Mouse (Mus musculus): Measurements from ENCODE around the gene Hddc3.
"Not testable (repeated sequence)": the region's sequence is repeated elsewhere in the genome, so short reads cannot be mapped to it uniquely, and the experiment has no call there.

Gene Hddc3

DNA sequence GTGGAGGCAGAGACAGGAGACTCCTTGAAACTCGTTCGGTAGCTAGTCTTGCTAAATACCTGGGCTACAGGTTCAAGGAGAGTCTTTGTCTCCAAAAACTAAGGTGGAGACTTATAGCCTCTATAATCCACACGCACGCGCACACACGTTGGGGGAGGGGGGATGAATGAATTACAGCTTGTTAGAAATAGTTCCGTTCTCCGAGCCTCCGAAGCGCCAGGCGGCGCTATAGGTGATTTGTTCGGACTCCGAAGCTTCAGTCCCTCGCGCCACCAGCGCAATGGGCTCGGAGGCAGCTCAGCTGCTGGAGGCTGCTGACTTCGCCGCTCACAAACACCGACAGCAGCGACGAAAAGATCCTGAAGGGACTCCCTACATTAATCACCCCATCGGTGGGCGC is at the start of gene Hddc3:
Gene Hddc3 (plus strand): TSS at position 247 of the 400 bp plus-strand sequence.
- peak; percentile 96 to 98 for DNase-seq

DNA sequence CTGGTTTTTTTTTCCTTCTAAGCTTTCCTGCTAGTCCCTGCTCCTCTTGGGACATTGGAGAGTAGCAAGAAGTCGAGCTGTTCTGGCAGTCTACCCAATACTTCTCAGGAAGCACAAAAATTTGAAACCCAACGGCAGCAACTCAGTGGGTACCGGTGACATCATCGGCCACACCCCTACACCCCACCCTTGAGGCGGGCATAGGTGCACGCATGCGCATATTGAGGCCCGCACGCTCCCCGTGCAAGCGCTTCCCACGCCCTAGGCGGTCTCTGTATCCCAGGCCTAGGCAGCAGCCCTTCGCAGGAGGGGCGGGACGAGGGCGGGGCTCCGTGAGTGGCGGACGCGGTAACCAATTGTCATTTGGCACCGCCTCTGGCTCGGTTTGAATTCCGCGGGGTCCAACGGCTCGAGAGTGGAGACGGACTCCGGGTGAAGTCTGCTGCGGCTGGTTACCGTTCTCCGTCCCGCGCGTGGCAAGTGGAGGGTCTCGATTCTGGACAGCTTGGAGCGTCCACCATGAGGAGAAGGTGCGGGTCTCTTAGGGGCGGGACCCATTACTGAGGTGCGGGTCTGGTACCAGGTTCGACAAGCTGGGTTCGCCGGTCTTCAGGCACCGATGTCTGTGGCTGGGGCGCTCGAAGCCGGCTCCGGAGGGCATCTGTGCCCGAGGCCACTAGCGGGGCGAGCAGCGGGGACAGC is 48.7 kb upstream of the Hddc3 start, which contains the start of gene Prc1:
Gene Prc1 (plus strand): TSS at position 389 of the 702 bp plus-strand sequence.
- peak; percentile 96 to 99 for DNase-seq

DNA sequence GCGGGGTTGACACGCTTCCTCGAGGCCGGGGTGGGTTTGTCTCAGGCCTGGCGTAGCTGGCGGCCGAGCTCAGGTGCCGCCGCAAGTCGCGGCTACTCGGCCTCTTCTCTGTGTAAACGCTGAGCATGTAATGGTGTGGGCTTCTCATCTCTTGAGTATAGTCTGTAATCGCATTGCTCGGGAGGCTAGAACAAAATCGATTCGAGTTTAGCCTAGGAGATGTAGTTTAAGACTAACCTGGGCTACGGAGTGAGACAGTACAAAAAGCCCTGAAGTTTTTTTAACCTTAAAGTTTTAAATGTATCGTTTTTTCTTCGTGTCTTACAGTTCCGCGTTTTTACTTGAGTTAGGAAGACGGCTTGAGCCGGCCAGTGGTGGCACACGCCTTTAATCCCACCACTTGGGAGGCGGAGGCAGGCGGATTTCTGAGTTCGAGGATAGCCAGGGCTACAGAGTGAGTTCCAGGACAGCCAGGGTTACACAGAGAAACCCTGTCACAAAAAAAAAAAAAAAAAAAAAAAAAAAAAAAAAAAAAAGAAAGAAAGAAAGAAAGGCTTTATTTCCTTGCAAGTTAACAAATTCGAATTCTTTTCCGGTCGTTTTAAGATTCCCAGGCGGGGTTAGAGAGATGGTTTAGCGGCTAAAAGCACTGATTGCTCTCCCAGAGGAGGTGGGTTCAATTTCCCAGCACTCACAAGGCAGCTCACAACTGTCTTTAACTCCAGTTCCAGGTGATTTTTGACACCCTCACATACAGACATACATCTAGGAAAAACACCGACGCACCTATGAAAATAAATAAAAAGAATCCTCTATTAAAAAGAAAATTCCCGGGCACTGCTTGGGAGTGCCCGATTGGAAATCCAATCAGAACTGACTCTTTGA is 47.9 kb upstream of the Hddc3 start:
- DNase-seq, result no peak

DNA sequence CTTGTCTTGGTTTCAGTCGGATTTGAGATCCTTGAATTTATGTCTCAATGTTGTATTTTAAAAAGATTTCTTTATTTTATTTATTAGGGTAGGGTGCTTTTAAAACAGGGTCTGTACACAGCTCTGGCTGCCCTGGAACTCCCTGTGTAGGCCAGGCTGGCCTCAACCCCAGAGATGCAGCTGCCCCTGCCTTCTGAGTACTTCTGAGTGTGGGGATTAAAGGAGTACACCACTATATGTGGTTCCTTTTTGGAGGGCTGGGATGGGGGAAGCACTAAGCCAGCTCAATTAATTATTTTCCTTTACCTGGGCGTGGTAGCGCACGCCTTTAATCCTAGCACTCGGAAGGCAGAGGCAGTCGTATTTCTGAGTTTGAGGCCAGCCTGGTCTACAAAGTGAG is 46.4 kb upstream of the Hddc3 start:
- DNase-seq, result no peak

DNA sequence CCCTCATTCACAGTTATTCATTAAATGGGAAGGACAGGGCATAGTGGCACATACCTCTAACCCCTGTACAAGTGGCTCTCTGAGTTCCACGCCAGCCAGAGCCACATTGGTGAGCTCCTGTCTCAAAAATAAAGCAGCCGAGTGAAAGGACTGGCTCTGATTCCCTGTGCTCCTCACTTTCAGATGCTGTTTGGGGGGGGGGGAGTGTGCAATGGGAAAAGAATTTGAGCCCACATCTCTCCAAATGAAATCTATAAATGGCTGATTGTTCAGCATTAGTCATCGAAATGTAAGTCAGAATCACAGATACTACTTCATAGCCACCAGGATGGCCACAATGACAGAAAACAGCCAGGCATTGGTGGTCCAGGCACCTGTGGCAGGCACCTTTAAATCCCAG is 45.9 kb upstream of the Hddc3 start:
- DNase-seq, result no peak

DNA sequence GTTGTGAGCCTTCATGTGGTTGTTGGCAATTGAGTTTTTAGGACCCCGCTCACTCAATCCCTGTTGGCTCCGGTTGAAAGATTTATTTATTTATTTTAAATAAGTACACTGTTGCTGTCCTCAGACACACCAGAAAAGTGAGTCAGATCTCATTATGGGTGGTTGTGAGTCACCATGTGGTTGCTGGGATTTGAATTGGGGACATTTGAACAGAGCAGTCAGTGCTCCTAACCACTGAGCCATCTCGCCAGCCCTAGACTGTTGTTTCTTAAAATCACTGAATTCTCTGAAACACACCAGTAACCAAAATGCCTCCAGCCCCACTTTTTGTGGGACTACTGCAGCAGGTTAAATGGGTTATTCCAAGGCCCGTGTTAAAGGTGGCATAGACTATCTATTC is 44.1 kb upstream of the Hddc3 start:
- no peak for DNase-seq

DNA sequence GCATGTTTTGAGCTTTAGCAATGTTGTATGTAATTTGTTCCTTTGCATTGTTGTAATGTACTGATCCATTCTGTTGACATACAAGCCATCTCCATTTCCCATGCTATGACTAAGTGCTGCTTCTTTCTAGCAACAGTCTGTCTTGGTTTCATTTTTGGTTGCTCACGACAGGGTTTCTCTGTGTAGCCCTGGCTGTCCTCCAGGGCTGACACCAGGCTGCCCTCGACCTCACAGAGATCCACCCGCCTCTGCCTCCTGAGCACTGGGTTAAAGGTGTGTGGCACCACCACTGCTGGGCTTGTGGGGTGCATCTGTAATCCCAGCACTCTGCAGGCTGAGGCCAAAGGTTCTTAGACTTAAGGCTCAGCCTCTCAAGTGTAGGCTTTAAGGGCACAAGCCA is 43.3 kb upstream of the Hddc3 start:
- DNase-seq, result no peak

DNA sequence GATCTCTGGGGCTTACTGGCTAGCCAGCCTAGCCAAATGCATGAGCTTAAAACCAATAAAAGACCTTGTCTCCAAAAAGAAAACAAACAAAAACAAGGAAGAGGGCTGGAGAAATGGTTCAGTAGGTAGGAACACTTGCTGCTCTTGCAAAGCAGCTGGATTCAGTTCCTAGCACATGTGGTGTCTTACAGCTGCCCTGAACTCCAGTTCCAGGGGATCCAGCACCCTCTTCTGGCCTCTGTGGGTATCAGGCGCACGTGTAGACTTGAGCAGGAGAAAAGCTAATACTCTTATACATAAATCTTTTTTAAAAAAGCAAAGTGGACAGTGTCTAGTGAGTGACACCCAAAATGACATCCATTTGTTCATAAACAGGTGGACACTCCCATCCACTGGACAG is 41.4 kb upstream of the Hddc3 start:
- no peak for DNase-seq

DNA sequence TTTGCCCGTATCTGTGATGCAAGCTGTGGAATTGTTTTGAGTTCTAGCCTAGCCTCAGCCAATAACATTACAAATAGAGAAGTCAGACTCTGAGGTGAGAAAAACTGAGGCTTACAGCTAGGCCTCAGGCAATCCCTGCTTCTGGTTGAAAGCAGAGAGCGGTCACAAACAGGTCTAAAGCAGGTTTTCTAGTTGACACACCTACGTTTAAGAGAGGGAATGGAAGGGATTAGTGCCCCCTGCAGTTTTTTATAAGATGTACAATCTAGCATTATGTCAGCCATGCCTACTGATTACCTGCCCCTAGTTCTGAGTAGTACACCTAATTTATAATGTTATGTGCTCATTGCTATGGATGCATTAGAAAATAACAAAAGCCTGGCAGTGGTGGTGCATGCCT is 35.1 kb upstream of the Hddc3 start:
- no peak for DNase-seq

DNA sequence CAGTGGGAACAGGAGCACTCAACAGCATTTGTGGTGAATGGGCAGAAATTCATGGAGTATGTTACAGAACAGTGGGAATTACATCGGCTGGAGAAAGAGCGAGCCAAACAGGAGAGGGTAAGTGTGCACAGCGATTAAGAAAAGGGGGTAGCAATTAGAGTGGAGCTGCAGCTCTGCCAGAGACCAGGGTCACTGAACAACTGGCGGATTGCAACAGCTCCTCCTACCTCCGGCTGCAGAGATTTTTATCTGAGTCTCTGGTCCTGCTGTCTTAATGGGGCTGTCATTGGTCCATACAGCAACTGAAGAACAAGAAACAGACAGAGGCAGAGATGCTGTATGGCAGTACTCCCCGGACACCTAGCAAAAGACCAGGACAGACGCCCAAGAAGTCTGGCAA is 32.1 kb upstream of the Hddc3 start:
- no peak for DNase-seq

DNA sequence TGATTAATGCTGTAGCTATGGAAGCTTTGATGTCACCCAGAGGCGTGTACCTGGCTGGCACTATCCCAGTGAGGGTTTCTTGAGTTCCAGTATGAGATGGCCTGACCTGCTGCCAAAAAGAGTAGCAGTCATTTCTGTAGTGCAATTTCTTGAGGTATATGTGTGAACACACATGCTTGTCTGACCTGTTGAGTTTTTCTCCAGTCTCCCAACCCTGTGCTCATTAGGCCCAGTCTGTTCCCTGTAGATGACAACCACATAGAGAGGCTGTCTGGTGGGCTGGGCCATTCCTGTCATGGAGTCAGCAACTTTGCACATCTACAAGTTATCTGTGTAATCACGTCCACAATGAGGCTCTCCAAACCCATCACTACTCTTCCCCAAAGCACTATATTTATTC is 27.2 kb upstream of the Hddc3 start:
- no peak for DNase-seq

DNA sequence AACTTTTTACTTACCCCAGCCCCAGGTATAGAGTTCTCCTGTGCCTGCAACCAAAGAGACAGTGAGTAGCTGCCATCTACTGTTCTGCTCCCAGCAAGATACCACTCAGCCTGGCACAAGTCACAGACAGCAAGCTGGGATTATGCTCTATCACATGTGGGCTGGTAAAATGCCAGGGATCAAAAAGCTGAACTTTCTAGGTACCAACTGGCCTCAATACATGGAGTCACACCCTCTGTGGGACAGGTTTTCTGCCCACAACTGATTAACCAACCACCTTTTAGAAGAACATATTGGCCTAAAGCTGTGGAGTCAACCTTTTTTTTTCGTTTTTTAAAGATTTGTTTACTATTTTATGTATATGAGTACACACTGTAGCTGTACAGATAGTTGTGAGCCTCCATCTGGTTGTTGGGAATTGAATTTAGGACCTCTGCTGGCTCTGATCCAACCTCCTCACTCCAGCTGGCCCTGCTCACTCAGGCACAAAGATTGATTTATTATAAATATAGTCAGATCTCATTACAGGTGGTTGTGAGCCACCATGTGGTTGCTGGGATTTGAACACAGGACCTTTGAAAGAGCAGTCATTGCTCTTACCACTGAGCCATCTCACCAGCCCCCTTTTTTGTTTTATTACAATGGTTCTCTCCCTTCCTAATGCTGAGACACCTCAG is 25.3 kb upstream of the Hddc3 start:
- DNase-seq, result no peak

DNA sequence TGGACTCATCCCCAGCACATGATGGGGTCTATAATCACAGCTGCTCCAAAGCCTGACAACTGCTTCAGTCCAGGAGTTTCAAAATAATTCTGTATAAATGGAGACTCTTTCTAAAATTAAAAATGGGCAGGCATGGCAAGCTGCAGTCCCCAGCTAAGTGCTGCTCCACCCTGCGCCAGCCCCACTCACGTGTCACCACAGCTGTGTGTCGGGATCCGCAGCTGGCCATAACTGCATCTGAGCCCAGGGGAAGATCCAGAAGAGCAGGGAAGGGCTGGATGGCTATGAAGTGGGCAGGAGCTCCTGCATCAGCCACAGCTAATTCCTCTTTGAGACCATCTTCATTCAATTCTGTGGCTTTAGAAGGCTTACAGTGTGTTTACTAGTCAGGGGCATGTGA is 24.2 kb upstream of the Hddc3 start:
- no peak for DNase-seq

DNA sequence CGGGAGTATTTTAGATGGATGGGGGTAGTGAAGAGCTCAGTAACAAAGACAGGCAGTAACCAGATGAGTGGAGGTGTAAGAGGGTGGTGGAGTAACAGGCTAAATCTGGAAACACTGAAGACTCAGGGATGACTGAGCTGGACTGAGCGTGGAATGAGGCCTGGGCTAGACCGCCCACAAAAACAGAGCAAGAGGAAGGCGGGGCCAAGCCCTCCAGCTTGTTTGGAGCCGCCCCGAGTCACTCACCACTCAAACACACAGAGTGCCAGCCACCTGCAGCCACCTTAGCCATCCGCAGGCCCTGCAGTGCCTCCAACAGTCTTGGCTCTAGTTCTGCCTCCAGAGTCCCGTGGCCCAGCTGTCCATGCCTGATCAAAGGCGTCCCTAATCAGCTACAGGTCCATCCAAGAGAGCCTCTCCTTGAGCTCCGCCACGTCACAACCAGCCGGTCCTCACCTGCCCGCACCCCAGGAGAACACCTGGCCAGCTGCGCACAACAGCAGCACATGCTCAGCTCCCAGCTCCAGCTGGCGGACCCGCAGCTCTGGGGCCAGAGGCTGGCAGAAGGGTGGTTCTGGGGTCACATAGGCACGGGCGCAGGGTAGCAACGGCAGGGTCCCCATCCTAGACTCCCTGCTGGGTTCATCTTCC is 22.9 kb upstream of the Hddc3 start:
- no peak for DNase-seq

DNA sequence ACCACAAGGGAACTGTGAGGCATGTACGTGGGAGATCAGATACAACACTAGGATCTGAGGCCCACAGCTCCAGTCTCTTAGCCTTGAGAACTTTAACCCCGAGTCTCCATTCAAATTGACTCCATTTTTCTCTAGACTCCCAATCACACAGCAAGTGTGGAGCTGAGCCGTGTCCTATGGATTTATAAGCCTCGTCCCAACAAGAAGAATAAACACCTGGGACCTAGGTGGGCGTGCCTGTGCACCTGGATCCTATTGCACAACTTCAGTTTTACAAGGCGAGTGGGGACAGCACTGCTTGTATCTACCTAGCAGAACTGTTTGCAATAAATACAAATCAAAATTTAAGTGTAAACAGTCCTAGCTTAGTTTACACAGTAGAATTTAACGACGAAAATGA is 19.6 kb upstream of the Hddc3 start:
- DNase-seq, result no peak

DNA sequence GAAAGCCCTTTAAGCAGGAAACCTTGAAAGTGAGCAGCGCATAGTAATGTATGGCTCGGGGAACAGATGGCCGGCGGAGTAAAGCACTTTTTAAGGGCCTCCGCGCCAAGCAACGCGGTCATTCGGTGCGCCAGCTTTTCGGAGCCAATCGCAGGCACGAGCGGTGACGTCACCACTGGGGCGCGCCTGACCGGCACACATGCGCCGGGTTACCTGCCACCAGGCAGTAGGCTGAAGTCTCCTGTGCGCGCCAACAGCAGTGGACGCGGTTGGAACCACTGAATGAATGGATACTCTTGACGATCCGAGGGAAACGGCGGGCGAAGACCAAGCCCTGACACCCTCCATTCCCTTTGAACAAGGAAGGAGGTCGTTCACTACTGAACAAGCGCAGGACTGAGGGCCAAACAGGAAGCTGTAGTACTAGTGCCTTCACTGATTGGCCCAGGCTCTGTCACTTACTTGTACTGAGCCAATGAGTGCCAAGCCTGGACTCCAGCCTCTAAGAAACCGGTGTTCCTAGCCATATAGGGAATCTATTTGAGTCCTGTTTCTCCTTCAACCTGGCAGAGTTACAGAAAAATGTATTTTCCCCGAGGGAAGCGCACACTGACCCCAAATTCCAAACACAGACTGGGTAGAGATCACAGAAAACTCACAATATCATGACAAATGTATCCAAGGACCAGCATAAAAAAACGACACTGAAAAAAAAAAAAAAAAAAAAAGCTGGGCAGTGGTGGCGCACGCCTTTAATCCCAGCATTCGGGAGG is 18.7 kb upstream of the Hddc3 start, which contains the start of gene Rccd1:
Gene Rccd1 (minus strand): TSS at position 412 of the 773 bp plus-strand sequence.
- DNase-seq, result peak; percentile 95 to 97

DNA sequence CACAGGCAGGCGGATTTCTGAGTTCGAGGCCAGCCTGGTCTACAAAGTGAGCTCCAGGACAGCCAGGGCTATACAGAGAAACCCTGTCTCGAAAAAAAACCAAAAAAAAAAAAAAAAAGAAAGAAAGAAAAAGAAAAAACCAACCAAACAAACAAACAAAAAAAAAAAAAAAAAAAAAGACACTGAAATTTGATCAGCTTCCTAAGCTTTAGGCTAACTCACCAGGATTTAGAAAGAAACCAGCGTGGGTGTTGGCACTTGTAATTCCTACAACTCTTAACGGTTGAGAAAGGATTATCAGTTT is 18.1 kb upstream of the Hddc3 start:
- not testable (repeated sequence) for DNase-seq

DNA sequence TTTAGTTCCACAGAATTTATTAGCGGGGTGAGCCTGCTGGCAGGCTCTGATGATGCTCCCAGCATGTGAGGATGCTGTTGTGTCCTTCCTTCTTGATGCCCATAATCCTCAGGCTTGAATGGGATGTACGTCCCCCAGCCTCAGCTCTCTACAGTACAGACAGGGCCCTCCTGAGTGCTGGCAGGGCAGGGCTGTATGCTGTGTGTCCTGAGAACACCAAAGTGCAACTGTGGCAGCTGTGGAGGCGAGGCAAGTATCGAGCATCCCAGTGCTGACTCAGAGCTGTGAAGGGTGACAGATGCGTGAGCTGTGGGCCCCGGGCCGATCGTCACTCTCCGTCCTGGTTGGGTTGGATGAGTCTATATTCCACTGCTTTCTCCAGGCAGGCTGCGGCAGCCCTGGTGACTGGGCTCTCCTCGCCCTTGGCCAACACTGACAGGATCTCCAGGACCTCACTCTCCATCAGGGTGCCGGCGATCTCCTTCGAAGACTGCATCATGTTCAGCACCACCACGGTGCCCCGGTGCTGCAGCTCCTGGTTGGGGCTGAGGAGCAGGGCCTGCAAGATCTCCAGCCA is 17.5 kb upstream of the Hddc3 start:
- no peak for DNase-seq

DNA sequence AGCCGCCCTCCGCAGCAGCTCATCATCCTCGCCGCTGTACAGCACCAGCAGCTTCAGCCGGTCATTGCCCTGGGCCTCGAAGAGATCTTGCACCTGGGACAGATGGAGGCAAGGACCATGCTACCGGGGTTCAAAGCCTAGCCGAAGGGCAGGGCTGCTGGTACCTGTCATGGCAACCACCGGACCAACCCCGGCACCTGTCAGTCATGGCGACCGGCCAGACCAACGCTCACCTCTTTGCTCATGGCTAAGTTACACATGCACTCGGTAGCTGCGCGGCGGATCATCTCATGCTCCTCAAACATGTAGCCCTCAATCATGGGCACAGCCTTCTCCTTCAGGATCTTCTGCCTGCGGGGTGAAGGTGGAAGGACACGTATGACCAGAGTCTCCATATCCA is 16.8 kb upstream of the Hddc3 start:
- no peak for DNase-seq

DNA sequence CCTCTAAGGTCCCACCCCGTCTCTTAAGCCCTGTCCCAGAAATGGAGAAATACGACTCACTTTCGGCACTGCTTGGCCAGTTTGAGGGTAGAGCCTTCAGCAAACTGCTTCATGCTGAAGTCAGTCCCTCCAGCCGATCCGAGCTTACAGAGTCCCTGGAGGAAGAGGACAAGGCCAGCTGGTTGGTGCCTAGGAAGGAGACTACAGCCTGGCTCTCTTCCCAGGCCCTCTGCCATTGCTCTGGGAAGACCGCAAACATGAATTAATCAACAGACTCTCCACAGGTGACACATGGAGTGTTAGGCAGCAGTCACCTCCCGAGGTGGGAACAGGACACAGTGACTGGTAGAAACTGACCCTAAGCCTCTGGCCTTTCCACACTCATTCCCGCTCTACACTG is 12.6 kb upstream of the Hddc3 start:
- no peak for DNase-seq

DNA sequence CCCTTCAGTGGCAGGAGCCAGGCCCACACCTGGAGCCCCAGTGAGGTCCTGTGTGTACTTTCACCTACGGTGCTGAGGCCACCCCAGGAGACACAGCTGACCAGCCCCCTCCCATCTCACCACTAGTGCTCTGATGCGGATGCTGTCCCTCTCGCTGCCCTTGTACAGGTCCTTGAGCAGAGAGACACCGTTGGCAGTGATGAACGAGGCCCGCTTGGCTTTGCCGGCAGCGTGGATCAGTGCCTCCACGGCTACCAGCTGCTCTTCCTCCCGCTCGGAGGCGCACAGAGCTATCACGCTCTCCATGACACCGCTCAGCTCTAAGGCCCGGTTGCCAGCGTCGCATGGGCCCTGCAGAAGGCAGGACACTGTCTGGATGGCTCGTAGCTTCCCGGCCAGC is 11.5 kb upstream of the Hddc3 start:
- DNase-seq, result no peak

DNA sequence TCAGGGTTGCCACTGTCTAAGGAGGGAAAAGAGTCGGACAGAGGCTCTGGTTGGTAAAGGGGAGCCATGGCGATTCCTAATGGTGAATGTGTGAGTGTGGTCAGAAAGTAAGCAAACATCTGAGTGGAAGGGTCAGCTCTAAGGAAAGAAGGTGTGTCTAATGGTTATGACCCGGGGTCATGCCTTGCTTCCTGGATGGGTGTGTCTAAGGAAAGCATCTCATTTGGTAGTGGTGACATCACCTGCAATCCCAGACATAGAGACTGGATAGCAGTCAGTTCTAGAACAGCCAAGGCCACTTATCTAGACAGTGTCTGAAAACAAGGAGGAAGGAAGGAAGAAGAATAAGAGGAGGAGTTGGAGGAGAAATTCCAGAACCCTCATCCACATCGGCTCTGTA is 8.1 kb upstream of the Hddc3 start:
- no peak for DNase-seq
